Mouse (Mus musculus) right cerebral cortex, postnatal 25 days (tissue): ENCODE data around the gene Zhx3.

Source experiments
- DNase-seq: peaks from one replicate; pipeline ENCODE4 v3.0.0; 2022

Zhx3 gene

DNA sequence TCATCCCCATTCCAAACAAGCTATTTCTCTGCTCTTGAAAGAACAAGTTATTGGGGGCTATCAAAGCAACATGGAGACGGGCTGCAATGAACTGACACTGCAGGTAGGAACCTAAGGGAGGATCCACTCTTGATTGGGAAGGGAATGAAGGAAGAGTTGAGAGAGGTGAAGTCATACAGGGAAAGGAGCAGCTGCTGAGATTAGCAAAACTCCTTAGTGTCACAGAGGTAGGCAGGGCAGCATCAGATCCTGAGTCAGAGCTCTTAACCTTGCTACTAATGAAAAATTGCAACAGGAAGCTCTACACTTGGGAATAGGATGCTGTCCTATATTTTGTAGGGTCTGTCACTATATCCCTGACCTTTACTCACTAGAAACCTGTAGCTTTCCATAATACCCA, 71.8 kb downstream of the Zhx3 start:
- DNase-seq = no peak

DNA sequence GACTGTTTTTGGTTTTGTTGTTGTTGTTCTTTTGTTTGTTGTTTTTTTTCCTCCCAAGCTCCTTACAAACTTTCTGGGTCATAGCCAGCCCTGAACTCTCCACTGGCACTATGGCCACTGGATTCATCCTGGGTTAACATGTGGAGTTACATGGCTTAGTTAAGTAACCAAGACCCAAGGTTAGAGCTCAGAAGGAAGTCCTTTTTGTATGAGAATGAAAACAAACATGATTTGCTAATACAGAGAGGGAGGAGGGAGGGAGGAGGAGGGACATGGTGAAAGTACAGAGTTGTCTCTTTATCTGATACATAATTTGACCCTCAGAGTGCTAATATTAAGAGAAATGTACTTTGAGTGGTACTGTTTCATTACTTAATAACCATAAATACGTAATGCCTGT, 74.6 kb downstream of the Zhx3 start:
- DNase-seq = no peak

DNA sequence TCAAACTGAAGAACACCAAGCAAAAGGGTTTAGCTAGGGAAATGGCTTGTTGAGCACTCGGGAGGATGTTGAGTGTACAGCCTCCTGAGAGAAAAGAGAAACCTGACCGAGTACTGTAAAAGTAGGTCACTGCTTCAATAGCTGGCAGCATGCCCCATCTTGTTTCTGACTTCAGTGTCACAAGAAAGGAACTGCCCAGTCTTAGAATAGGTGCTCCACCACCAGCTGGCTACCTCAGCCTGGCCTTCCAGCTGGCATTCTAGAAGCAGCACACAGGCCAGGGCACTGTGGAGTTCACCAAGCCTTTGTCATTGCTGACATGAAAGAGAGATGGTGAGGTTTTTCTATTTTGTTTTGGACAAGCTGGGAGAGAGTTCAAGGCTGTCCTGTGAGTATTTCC, 75.8 kb downstream of the Zhx3 start:
- no peak for DNase-seq

DNA sequence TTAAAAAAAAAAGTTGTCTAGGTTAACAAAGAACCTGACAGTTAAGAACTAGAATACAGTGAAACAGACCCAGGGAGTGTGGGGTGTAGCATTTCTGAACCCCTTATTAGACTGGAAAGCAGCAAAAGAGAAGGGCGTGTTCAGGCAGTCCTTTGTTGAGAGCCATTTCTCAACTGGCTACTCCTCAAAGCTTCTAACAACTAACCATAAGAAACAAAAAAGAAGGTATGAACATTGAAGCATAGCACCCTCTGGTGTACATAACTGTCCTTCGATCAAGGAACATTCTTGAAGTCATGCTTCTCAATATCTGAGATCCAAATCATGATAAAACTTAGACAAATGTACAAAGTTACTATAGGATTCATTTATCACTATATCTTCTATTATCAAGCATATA, 79.7 kb downstream of the Zhx3 start:
- no peak for DNase-seq

DNA sequence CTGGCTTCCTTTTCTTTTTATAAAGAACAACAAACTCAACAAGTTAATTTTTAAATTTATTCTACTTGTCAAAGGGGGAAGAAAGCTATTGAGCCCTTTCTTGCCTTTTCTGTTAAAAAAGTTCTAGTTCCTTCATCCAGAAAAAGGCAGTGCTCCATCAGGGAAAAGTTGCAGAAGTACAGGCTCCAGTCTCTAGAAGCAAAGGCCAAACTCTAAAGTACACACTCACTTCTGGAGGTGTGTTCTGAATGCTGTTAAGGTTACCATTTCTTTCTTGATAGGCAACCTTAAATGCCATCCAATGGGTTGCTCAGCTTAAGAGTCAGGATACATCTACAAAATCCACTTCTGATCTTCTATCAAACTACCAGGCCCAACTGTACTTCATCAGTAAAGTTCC, 83.1 kb downstream of the Zhx3 start:
- no peak for DNase-seq

DNA sequence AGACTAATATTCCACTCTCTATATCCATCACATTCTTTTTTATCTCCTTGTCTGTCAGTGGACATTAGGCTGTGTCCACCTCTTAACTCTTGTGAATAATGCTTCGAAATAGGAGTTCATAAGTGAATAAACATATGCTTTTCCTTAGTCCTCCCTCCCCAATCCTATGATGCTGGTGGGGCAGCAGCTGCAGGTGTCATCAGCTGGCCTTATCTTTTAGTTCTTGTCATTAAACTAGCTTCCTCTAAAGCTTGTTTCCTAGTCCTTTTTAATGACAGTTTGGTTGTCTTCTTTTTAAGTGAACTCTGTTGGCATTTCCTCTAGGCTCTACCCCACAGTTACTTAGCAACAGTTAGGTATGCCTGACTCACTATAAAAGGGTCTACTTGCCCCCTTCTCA, 83.8 kb downstream of the Zhx3 start:
- no peak for DNase-seq

DNA sequence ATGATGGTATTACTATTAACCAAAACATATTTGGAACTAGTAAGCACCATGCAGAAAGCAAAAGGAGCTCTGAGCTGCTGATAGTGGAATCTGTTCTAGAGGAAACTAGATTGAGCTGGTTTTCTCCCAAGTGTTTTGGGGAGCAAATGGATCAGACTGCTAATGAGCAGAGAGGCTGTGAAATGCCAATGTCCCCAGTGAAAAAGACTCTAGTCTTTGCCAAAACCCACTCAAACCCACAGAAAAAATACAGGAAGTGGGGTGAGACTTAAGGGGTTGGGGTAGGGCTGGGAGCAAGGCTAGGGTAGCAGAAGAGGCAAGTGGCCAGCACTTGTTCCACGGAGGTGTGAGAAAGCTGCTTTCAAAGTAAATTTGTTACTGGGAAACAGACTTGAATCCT, 86.5 kb downstream of the Zhx3 start:
- no peak for DNase-seq

DNA sequence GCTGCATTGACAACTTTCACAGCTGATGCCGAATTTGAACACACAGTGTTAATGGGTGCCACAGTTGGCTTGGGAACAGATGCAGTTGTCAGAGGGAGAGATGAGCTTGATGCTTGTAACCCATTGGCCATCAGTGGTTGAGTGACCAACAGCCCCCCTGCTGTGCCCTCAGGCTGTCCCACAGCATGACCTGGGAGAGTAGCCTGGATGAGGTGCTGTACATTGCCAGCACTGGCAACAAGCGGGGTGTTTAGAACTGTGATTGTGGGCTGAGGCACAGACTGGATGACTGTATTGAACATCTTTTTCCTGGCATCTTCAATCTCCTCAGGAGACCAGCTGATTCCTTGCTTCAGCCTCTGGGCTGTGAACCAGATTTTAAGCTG, 92.0 kb downstream of the Zhx3 start:
- no peak for DNase-seq

DNA sequence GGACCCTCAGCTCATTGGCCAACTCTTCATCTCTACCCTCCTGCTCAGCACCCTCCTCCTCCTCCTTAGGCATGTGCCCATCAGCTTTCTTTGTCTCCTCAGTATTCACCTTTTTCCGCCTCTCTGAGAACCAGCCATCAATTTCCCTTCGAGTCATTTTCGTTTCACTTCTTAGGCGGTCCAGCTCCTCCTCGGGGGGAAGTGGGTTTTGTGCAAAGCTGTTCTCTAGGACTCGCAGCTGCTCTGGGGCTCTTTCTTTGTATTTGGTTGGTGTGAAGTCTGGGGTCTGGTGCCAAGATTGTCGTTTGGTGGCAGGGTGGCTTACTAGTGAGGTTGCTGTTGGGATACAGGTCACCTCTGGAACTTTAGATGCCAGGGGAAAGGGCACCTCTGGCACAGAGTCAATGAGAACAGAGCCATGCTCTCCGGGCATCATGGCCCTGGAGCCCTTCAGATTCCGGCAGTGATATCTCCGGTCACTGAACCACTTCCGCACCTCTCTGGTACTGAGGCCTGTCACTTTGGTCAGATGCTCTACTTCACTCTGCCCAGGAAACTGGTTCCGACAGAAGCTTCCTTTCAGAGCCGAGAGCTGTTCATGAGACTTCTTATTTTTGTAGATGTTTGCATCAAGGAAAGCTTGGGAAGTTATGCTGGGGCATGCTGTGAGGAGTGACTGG, 92.5 kb downstream of the Zhx3 start:
- DNase-seq = no peak

DNA sequence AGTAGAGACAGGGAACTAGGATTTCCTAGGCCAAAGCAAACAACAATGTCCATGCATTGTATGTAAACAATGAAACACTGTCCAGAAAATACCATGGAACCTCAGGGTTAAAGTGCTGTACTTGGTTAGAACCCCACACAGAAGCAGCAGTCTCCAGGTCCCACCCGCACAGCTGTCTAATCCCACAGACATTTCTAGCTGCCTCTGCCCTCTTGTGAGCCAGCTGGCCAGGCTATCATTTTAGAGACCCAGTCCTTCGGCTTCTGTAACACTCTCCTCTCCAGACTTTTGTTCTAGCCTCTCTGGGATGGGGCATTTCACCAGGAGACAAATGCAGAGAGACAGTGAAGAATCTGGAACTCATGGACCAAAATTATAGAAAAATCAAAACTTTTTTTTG, 94.8 kb downstream of the Zhx3 start:
- no peak for DNase-seq

DNA sequence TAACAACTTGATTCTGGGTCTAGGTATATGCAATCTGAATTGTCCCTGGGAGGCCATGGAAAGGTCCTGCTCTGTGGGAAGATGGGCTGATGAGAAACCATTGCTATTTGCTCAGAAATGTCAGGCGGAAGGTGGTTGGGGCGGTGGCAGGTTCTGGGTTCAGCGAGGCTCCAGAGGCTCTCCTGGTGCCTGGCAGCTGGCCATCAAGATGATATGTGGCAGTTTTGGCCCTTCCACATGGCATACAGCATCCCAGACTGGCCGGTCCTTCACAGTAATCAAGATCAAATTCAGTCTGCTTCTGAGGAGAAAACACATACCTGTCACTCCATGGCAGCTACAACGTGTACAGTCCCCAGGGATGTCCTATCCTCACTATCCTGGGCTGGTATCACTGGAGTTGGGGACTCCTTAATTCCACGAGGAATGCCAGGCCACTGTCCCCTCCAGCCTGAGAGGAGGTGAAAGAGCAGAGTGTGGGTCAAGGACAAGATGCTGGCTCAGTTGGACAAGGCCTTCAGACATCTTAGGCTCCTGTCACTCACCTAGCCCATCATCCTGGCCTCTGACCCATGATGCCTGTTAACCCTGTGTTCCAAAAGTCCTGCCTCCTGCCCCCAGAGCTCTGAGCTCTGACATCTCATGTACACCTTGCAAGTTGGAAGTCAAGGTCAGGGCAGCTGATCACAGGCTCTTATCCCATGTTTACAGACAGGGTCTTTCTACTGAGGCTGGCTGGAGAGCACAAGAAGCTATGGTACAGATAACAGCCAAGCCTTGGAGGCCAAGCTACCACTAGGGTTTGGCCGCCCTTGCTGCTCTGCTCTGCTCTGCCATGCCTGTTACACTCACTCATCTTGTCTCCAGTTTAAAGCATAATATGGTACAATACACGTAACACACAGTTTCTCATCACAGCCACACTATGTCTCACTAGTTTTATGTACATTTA, 101.2 kb downstream of the Zhx3 start:
- no peak for DNase-seq

DNA sequence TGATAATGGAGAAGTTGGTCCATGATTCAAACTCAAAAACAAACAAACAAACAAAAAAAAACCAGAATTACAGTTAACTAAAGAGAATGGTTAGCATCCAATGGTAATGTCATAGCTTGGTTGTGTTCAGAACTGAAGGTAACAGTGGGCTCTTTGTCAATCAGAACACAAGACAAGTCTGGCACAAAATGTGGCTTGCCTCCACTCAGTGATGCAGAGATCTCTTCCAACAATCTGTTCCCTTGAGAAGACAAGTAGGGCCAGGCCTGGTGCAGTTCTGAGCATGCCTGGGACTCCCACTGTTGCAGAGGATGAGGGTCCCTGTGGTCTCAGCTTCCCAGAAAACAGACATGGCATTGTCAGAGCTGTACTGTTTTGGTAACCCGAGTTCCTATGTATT, 101.9 kb downstream of the Zhx3 start:
- DNase-seq = no peak

DNA sequence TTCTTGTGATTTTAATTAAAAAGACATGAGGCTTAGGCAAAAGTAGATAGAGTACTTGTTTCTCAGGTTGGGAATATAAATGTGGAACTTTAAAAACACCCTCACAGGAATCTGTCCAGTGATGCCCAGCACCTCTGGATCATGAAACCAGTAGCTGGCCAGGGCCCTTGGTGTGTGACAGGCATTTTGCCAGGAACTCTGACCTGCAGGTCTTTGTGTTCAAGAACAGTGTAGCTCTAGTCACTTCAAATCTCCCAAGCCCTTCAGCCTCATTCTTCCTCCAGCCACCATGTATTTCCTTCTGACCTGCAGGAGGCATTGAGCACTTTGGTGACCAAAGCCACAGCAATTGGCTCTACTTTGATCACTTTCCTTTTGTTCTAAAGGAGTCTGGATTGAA, 102.4 kb downstream of the Zhx3 start:
- DNase-seq = no peak

DNA sequence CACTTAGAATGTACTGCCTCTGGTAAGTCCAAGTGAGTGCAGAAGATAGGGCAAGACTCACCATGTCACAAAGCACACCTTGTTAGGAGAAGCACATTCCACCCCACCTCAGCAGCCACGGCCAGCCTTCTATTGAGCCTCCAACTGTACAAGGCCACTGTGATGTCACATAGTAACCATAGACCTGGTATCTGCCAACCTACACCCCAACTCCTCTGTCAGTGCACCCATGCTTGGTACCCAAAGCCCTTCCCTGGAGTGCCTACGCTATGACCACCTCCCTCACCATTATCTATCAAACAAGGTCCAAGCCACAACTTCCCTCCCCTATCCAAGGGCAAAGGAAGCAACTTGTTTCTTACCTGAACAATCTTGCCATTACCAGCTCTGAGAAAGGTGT, 103.8 kb downstream of the Zhx3 start:
- no peak for DNase-seq

DNA sequence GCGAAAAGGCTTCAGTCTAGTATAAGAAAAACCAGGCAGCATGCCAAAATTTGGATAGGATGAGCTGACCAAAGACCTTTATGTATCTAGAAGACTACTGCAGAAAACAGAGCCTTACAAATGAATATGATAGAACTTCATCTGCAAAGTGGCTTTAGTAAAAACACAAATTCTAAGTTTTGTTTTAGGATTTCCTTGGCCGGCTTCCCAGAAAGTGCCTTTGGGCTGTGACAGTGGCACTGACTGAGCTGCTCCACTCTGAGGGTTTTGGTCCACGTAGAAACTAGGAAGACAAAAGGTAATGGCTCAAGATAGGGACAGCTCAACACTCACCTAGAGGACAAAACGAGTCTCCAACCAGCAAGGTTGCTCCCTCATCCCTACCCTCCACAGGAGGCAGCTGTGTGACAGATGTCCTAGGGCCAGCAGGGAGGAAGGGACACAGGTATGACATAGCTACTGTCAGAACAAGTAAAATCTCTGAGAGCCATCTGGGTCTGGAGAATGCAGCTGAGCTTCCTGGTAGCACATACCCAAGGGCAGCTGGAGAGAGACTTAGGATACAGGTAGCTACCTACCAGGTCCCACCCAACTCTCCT, 104.6 kb downstream of the Zhx3 start:
- no peak for DNase-seq

DNA sequence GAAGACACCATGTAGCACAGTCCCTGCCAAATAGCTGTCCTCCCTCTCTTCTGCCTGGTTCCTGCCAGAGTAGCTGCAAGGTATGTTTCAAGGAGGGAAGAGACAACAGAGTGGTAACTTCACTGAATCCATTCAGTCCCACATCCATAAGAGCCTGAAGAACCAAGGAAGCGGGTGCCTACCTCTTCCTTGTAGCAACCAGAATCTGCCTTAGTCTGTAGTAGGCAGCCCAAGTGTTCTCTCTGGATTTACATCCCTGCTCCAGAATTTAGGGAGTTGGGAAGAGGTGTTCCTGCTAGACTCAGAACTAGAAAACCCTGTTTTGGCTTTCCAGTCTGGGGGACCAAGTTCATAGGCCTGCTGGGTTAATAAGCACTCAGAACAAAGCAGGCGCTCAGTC, 105.6 kb downstream of the Zhx3 start:
- DNase-seq = no peak

DNA sequence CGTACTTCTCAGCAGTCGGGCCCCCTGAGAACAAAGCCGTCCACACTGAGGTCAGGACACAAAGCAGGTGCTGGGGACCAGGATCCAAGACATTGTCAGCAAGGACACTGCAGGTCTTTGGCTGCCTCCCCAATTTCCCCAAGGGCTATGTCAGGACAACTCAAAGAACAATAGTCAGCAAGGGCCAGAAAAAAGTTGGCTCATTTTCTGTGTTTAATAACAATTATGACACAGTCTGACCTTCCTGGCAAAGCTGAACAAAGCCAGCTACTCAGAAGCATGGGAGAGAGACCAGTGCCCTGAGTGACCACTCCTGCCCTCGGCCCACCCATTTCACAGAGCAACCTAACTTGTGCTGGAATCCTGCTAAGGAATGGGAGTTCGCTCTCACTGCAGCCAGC, 106.4 kb downstream of the Zhx3 start:
- no peak for DNase-seq

DNA sequence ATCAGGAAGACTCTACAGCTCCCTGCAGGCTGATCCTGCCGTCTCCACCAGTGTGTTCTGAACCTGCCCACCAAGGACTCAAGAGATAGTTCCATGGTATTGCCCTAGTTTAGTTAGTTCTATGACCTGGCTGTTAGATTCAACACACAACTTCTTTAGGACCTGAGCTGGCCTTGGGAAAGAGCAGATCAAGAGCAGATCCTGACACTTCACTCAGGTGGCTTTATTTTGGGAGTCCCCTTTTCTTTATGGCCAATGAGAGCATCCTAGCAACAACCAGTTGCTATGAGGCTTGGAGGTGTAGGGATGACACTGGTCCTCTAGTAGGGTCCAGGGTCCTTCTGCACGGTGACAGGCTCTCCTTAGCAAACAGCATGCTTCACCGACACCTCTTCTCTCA, 107.7 kb downstream of the Zhx3 start:
- DNase-seq = no peak

DNA sequence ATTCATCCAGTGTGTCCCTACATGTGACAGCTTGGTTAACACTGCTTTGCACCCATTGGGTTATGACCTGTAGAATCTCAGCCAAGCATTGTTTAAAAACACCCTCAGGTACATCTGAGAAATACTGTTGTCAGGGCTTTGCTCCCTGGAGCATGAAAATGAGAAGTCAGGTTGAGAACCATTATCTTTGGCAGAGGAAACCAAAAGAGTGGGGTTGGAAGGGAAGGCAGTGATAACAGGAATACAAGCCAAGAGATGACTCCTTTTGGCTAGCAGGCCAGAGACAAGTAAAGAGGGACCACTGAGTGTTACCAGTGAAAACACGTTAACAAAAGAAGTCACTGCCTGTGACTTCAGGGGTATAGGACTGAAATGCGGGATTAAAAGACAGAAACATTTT, 108.4 kb downstream of the Zhx3 start:
- no peak for DNase-seq

DNA sequence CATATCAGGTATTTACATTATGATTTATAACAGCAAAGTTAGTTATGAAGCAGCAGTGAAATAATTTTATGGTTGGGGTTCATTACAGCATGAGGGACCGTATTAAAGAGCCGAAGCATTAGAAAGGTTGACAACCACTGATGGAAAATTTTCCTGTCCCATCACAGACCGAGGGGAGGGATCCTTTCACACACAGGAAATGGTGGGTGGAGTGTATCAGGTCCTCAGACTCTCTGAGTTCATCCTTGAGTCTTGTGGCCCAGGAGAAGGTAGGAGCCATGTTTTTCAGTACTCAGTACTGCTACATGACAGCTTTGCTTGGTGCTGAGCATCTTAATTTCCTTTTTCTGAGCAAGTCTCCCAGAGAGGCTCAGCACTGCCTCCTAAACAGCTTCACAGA, 109.0 kb downstream of the Zhx3 start:
- no peak for DNase-seq

DNA sequence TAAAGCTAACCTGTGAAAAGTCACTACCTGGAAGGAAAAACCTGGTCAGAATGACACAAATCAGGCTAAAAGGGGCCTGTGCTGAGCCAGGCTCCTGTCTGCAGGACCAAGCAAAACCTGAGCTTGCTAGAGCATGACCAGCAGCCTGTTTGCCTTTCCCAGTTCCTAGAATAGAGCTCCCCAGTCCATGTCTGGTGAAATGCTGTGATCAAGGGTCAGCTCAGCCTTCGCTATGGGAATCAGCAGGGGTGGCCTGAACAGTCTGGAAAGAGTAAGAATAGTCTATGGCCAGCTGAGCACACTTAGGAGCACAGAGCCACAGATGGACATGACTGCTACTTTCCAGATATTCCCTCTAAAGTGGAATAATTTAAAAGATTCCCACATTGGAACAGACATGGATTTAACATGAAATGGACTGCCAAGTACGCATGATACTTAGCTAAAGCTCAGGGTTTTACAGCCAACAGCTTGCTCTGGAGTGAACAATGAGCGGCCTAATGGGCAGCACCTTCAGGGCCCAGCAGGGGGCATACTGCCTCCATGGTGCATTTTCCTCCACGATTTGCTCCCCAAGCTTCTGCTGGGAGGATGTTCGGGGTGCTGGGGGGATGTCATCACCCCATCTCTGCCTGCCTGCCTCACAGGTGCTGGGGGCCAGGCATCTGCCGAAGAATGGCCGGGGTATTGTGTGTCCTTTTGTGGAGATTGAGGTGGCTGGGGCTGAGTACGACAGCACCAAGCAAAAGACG, 112.2 kb downstream of the Zhx3 start:
- DNase-seq = peak; percentile 52

DNA sequence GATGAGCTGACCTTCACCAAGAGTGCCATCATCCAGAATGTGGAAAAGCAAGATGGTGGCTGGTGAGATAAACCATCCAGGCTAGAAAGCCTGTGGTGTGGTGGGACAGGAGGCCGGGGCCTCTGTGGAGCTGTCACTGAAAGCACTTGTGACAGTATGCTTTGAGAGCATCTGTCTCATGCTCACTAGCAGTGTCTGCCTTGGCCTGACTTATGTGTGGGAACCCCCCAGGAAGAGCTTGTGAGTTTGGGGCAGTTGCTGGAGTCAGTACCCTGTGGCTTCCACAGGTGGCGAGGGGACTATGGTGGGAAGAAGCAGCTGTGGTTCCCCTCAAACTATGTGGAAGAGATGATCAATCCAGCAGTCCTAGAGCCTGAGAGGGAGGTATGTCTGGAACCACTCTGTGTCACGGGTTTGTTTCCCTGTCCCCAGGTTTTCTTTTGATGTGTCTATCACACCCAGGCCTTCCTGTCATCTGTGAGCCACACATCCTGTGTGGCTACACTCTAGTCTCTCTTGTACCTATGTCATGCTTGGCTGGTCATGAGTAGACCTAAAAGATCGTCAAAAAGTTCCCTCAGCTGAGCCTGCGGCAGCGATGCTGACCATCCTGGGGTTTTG, 116.1 kb downstream of the Zhx3 start:
- DNase-seq = no peak

DNA sequence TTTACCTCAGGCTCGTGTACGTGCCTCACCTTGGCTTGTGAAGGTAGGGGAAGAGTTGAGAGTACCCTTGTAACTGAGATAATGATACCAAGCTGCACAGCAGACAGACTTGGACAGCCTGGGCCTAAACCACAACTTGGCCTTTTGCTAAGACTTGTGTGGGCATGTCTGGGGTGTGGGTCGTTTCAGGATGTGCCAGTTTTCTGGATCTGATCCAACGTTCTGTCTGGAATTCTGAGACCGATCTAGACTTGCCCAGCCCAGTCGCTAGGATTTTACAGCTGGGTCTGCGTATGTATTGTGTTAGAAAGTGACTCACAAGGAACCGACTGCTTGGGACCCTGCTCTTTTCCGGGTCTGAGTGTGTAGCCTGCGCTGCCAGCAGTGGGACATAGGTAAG, 125.7 kb downstream of the Zhx3 start:
- no peak for DNase-seq
